Mouse (Mus musculus) left cerebral cortex, postnatal 14 days (tissue): ENCODE results near the gene Mgll. TPM values are rescaled to one million over a fixed set of nuclear protein-coding genes. Genes with fewer than 3 reads are reported as not detected.

Source experiments
- DNase-seq, 2 experiments: peaks; one replicate each; pipeline ENCODE4 v3.0.0; 2021 to 2022; ENCODE audit warnings: low spot score in 2 of 2, mixed read lengths in 1 of 2
- intact Hi-C: fragments of 180-260 bp; cut with DNase I; formaldehyde crosslinking; loops from one replicate; pipeline ENCODE4 v1.15.1; 2025
- total RNA-seq, 2 experiments: library from RNA; stranded (reverse); gene quantifications; 2 replicates each; pipeline ENCODE4 v1.2.3; 2021

The Mgll gene
- total RNA-seq, 2 experiments from 2014 or later: 152 to 153 TPM

GRCm38 (mm10) chr6:88715378-88715781 lies 8.8 kb upstream of the Mgll start:
- intact Hi-C loops: no loop called here

GRCm38 (mm10) chr6:88715966-88716365 lies 8.2 kb upstream of the Mgll start:
- no peak for DNase-seq
- intact Hi-C loops: no loop called here

More at GRCm38 (mm10) chr6:88715378-88715781, 8.8 kb upstream of the Mgll start:
- no peak for DNase-seq

DNA sequence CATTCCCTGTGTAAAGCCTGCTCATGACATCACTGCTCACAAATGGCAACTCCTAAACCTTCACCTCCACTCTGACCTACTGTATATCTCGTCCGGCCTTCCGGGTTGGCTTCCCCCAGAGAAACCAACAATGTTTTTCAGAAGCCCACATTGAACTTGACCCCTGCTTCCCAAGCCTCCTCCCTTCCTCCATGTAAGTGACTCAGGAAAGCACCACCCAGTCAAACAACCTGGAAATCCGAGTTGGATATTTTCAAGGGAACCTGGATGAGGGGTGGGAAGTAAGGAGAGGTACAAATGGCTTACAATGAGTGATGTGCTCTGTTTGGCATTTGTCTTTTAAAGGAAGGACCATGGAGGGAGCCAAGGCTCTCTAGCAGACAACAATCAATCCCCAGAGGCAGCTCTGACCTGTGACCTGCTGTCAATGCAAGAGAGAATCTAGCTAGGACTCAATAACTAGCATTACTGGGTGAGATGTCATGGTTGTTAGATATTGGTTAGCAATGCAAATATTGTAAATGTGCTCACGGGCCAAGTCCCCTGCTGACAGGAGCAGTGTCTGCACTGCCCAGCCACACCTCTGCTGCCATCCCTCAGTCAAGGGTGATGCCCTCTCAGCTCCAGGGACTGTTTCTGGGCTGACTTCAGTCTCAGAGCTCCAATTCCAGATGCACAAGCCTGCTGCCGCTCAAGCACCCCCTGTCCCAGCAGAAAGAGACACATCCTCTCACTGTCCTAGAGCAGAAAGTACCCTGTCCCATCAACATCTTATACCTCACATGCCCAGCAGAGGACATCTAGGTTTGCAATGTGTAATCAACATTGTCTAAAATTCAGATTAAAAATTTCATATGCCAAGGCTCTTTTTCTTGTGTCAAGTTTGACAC lies 6.8 kb upstream of the Mgll start:
- intact Hi-C loops: no loop called here
- DNase-seq: no peak

DNA sequence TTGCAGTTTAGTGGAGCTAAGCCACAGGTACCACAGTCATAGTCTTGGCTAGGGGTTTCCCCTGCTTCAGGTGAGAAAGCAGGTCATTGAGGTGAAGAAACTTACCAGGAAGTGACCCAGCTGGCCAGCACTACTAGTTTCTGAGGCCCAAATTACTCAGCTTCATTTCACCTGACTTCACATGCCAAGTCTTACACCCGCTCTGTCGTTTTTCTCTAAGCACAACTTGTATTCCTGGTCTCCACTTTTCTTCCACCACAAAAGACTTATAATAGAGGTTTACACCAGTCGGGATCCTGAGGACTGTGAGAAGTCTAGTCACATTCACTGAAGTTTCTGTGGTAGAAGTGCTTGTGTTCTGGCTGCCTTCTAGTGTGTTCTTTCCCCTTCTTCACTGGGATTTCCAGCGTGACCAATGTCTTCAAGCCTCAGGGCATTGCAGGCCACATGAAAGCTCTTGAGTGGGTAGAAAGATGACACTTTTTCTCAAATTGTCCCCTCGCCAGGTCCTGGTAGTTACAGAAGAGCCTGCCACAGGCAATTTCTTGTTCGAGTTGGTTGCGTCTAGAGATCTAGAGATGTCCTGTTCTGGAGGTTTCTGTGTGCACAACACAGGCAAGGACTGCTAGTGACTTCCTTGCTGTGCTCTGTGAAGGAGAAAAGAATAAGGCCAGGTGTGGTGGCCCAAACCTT lies 6.0 kb upstream of the Mgll start:
- intact Hi-C loops: no loop called here

GRCm38 (mm10) chr6:88721059-88721458 lies 3.2 kb upstream of the Mgll start:
- intact Hi-C loops: no loop called here
- DNase-seq: no peak

More for the DNA sequence above, 6.0 kb upstream of the Mgll start:
- DNase-seq: no peak

- no peak for DNase-seq
- intact Hi-C loops: no loop called here
Observed at GRCm38 (mm10) chr6:88722906-88723305, 1.3 kb upstream of the Mgll start.

DNA sequence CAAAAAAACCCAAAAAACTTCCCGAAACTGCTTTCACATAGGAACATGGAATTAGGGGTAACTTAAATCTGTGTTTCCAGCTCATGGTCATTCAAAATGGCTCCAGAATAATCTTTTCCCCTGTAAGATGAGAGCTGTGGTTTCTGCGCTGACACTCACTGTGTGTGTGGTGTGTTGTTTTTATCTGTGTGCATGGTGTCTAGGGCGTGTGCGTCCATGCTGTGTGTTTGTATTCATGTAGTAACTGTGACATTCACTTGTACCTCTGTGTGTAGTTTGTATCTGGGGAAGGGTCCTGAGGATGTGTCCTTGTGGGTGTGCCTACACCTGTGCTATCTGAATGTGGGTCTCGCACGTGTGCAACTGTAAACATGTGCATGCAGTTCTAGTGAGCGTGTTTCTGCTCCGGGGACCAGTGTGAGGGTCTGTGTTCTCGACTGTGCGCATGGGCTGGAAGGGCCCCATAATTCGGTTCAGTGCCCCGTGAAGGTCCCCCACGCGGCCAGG lies 353 bp upstream of the Mgll start:
- intact Hi-C loops: no loop called here
- no peak for DNase-seq

- no peak for DNase-seq
- intact Hi-C loops: loop anchor here (5.0 kb wide), 2 partner anchors 37 to 102 kb away; no protein-coding TSS in a partner anchor
Observed at GRCm38 (mm10) chr6:88725590-88725989, 1.4 kb downstream of the Mgll start.

- intact Hi-C loops: loop anchor here (5.0 kb wide), 2 partner anchors 36 to 101 kb away; no protein-coding TSS in a partner anchor
- DNase-seq: peak; percentile 63 to 83
Observed at GRCm38 (mm10) chr6:88726252-88727211, 2.3 kb downstream of the Mgll start.

GRCm38 (mm10) chr6:88727490-88727889 lies 3.3 kb downstream of the Mgll start:
- no peak for DNase-seq
- intact Hi-C loops: loop anchor here (5.0 kb wide), 2 partner anchors 35 to 100 kb away; no protein-coding TSS in a partner anchor

GRCm38 (mm10) chr6:88728054-88728453 lies 3.8 kb downstream of the Mgll start:
- no peak for DNase-seq
- intact Hi-C loops: loop anchor here (5.0 kb wide), 2 partner anchors 34 to 99 kb away; no protein-coding TSS in a partner anchor

GRCm38 (mm10) chr6:88728515-88728914 lies 4.3 kb downstream of the Mgll start:
- DNase-seq: no peak
- intact Hi-C loops: loop anchor here (5.0 kb wide), 2 partner anchors 34 to 99 kb away; no protein-coding TSS in a partner anchor

DNA sequence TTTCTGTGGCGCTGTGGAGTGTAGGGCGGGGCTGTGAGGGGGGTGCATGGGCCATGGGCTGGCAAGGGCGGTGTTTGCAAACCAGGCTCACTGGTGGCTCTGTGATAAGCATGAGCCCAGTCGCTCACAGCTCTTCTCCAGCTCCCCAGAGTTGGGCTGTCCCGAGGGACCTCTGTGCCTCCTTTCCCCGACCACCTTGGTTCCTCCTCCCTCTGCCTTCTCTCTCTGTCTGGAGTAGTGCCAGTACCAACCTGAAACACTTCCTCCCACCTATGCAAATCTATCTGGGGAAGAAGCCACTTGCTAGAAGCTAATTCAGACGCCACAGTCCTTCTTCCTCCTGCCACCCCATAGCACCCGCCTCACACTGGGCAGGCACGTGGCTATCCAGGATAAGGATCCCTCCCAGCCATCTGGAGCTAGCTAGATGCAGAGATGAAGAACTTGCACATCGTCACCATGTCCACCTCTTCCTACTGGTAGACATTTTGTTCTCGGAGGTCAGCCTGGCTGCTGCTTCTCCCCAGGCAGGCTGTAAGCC lies 7.1 kb downstream of the Mgll start:
- intact Hi-C loops: loop anchor here (5.0 kb wide), 1 partner anchor 81 kb away; no protein-coding TSS in a partner anchor
- peak; percentile 48 to 53 for DNase-seq

DNA sequence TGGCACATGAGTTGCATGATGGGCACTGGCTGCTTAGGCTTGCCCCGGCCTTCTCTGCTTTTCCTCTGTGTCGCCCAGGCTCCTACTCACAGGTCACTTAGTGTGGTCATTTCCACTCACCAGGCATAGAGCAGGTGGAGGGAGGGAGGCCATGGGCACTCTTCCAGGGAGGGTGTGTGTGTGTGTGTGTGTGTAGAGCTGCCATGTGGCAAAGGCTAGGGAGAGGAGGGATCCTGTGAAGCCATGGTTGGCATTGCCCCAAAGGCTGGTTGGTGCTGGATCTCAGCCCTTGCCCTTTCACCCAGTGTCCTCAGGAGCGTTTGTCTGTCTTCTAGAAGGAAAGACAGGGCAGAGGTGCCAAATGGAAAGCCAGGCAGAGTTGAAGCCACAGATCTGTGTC lies 7.8 kb downstream of the Mgll start:
- no peak for DNase-seq
- intact Hi-C loops: loop anchor here (5.0 kb wide), 1 partner anchor 80 kb away; no protein-coding TSS in a partner anchor

- intact Hi-C loops: loop anchor here (5.0 kb wide), 1 partner anchor 79 kb away; no protein-coding TSS in a partner anchor
- no peak for DNase-seq
Observed at GRCm38 (mm10) chr6:88732643-88733613, 8.7 kb downstream of the Mgll start.

DNA sequence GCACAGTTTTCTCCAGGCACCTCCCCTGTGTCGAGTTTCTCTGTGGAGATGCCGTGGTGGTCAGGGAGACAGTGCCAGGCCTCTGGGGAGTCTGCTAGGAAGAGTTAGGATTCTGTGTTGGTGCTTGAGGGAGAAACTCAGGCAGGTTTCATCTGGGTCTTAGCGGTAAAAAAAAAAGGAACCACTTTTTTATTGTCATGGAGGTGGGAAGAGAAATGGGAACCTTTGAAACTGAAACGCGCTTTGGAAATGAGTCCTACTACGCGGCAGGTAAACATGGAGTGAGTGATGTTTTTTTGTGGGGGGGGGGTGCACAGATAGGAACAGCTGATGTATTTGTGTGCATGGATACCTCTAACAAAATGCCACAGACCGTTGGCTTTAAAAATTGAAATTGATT lies 12.1 kb downstream of the Mgll start:
- intact Hi-C loops: no loop called here
- DNase-seq: no peak

- intact Hi-C loops: no loop called here
- peak; percentile 45 to 60 for DNase-seq
Observed at GRCm38 (mm10) chr6:88736741-88737508, 12.7 kb downstream of the Mgll start.
